Mouse (Mus musculus) gastrocnemius, adult 8-10 months (tissue): Measurements from ENCODE around the gene Mcl1. TPM values are rescaled to one million over a fixed set of nuclear protein-coding genes. Genes with fewer than 3 reads are reported as not detected.

ENCODE experiments used
- DNase-seq, 2 experiments: peaks; one replicate each; pipeline ENCODE4 v3.0.0; 2022; ENCODE audit warnings: low spot score in 2 of 2
- total RNA-seq, 4 experiments: library from RNA; stranded (reverse); gene quantifications; 2 replicates each; pipeline ENCODE4 v1.2.4; 2022

Gene Mcl1
- total RNA-seq, 4 experiments from 2014 or later, result 95.7 to 113 (median 106) TPM

DNA sequence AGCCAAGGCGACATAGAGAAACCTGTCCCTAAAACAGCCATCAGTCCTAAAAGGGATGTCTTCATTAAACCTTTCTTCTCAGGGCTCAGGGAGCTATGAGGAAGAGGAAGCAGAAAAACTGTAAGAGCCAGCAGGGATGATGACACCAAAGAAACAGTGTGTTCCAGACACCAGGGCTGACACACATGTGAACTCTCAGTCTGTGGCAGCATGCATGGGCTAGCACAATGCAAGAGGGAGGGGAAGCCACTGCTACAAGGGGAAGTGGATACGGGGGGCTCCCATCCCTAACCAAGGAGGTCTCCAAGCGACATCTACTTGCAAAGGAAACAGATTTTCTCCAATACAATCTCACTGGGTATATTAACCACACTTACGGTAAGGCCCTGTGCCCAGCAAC is 47.7 kb downstream of the Mcl1 start:
- DNase-seq, result no peak

DNA sequence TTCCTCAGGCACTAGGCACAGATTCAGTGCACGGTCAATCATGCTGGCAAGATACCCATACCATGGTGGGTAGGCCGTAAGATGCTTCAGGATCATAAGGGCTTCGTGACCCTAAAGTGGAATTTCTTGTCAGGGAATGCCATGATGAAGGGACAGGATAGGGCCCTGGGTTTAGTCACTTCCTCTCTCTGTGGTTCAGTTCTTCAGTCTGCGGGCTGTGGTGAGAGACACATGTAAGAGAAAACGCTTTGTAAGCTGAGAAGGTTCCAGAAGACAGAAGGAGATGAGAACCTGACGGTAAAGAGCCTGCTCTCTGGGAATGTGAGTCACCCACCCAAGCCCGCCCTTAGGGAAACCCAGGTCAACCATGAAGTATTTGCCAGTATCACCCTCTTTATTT is 48.9 kb downstream of the Mcl1 start:
- no peak for DNase-seq

DNA sequence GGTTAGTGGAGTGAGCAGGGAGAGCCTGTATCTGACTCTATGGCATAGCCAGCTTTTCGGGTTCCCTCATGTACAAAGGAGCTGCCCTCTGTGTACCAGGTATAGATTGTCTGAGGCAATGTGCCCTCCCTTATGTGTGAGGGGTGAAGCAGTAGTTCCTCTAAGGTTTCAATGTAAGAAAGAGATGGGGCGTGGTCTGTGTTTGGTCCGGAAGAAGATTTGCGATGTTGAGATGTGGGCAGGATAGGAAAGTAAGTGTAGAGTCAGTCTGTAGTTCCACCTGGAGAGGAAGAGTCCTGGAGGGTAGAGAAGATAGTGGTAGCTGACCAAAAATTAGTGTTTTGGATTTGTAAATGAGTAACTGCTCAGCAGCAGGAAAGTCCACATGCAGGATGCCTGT is 50.5 kb downstream of the Mcl1 start:
- no peak for DNase-seq

GRCm38 (mm10) chr3:95709967-95710366 is 51.4 kb downstream of the Mcl1 start:
- no peak for DNase-seq

Other genes starting within 250 kb of the Mcl1 start
- gene Arnt, start 224.4 kb upstream of the Mcl1 start, total RNA-seq, result 10 to 100 TPM; 45.0 to 51.9 (median 46.6) TPM
- gene Ctsk, start 159.5 kb upstream of the Mcl1 start, total RNA-seq, result 1 to 10 TPM; 1.5 to 5.8 (median 3.1) TPM
- 1 to 10 TPM in 2 of 4 experiments, under 1 TPM in 2; 0.61 to 3.8 (median 2.0) TPM for gene Ctss, start 132.0 kb upstream of the Mcl1 start, total RNA-seq
- gene Hormad1, start 99.1 kb upstream of the Mcl1 start, total RNA-seq, result not detected
- gene Golph3l, start 69.9 kb upstream of the Mcl1 start, total RNA-seq, result 10 to 100 TPM; 10.4 to 14.3 (median 11.3) TPM
- gene Ensa, start 33.8 kb upstream of the Mcl1 start, total RNA-seq, result 100 to 1,000 TPM; 104 to 118 (median 108) TPM
- 10 to 100 TPM; 13.8 to 23.4 (median 18.2) TPM for gene Adamtsl4, start 29.1 kb downstream of the Mcl1 start, total RNA-seq
- gene Ecm1, start 80.8 kb downstream of the Mcl1 start, total RNA-seq, result 10 to 100 TPM in 2 of 4 experiments, 1 to 10 TPM in 2; 6.0 to 16.6 (median 12.2) TPM
- gene Tars2, start 101.4 kb downstream of the Mcl1 start, total RNA-seq, result 10 to 100 TPM; 21.8 to 27.4 (median 26.8) TPM
- 10 to 100 TPM; 31.2 to 38.4 (median 32.1) TPM for gene Rprd2, start 160.1 kb downstream of the Mcl1 start, total RNA-seq
- 10 to 100 TPM; 12.8 to 18.2 (median 15.1) TPM for gene Prpf3, start 197.1 kb downstream of the Mcl1 start, total RNA-seq
- gene Mrps21, start 212.7 kb downstream of the Mcl1 start, total RNA-seq, result 100 to 1,000 TPM; 307 to 343 (median 325) TPM
- 10 to 100 TPM in 3 of 4 experiments, 1 to 10 TPM in 1; 9.4 to 22.7 (median 15.7) TPM for gene Ciart, start 223.5 kb downstream of the Mcl1 start, total RNA-seq
- 1 to 10 TPM; 1.1 to 2.1 (median 1.5) TPM for gene BC028528, start 233.2 kb downstream of the Mcl1 start, total RNA-seq
- gene Aph1a, start 235.2 kb downstream of the Mcl1 start, total RNA-seq, result 10 to 100 TPM; 44.6 to 48.2 (median 47.8) TPM
- 100 to 1,000 TPM in 1 of 4 experiments, 10 to 100 TPM in 3; 41.8 to 112 (median 61.1) TPM for gene Car14, start 245.9 kb downstream of the Mcl1 start, total RNA-seq